Mouse (Mus musculus): ENCODE measurements around the gene Prmt1. TPM values are rescaled to one million over a fixed set of nuclear protein-coding genes. Genes with fewer than 3 reads are reported as not detected.

Gene Prmt1
- polyA plus RNA-seq, 1 experiment from 2014 or later = 274 TPM

DNA sequence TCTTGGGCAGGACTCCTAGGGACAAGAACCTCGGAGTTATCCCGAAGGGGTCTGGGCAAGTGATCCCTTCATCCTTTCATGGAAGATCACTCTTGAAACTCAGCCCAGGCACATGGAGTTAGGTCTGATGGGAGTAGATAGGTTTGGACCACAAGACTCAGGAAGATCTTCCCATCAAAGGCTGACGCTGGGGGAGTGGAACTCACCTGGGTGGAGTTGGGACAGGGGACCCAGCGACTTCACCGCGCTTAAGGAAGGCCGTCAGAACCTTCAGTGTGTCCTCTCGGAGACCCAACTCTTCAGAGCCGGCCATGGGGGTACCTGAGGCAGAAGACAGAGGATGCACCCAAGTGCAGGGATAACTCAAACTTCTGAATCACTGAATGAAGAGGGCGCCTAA is 10.3 kb upstream of the Prmt1 start:
- no peaks in the 10 kb centered on the region for H3K27me3 ChIP-seq (replicated peaks; ENCODE audit: control insufficient read depth, insufficient read depth, low read length)
- H3K9ac ChIP-seq (ENCODE audit: low read length) = peak overlapping the region; percentile 59
- no peaks in the 10 kb centered on the region for H3K9me3 ChIP-seq (replicated peaks; ENCODE audit: control insufficient read depth, low read length)
- peak overlapping the region; percentile 45 for H3K4me3 ChIP-seq (ENCODE audit: low read depth, low read length)
- no peak overlapping the region for H3K27ac ChIP-seq (ENCODE audit: low read depth, low read length)
- H3K4me1 ChIP-seq (ENCODE audit: control insufficient read depth, insufficient read depth, low read length) = peaks cover 16% of the 10 kb centered on the region
- H3K36me3 ChIP-seq (ENCODE audit: control insufficient read depth, insufficient read depth, low read length) = peaks cover 49% of the 10 kb centered on the region
- 11% methylated on average over 10 of the region's 10 CpGs for WGBS
- DNase-seq (ENCODE audit: low spot score) (no peak), ATAC-seq (no peak)
- H3K4me2 ChIP-seq (ENCODE audit: low read length) = peak overlapping the region; percentile 81

DNA sequence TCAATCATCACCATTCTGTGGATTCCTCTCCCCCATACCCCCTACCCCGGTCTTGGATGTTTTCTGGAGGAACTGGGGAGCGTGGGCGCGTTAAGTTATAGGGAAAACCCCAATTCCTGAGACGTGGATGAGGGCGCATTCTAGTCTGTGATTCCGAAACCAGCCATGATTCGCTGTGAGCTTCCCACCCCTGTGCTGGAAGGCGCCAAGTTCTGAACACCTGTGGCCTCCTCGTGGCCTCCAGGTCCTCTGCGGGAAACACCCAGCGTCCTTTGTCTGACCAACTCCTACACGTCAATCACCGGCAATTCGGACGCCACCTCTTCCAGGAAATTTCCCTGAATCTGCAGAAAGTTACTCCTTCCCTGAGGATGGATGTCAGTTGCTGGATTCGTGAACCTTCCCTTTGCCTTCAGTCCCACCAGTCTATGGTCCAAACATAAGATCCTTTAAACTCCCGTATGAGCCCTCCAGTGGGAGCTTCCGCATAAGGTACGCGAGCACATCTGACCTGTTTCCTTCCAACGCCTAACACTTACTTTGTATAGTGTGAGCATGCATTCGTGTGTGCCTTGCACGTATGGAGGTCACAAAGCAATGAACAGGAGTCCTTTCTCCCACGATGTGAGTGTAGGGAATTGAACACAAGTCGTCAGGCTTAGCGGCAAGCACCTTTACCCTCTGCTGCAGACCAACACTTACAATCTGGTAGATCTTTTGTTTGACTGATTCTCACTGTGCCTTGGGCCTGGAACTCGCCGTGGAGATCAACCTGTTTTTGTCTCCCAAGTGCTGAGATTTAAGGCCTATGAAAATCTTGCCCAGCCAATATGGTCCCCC is 731 bp upstream of the Prmt1 start:
- DNase-seq (ENCODE audit: low spot score) = no peak
- under 1% methylated on average over 29 of the region's 29 CpGs for WGBS
- peak; percentile 16 for ATAC-seq

DNA sequence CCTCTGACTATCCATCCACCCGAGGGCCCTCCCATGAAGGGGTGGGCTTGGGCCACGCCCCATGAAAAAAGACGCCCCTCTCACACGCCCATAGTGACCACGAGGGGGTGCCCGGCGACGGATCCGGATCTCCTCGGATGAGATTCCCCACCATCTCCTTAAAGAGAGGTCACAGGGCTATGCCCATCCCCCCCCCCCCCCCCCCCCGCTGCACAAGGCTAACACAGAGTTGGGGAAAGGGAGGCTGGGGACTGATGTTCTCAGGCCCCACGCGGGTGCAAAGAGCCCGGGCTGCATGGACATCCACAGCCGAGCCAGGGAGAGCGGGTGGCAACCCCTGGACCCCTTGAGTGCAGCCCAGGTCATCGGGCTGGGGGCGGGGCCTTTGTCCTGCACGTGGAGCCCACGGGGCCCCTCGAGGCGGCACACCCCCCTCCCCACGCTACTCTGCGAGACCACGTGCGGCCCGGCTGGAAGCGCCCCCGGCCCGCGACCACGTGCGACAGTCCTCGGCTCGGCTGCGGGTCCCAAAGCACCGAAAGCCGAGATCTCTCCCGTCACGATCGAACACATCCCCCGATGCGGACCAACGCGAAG is 675 bp downstream of the Prmt1 start:
- DNase-seq (ENCODE audit: low spot score) (peak; percentile 69), ATAC-seq (peak; percentile 1)
- under 1% methylated on average over 43 of the region's 45 CpGs for WGBS
- Histone ChIP-seq H3K4me1 (ENCODE audit: control insufficient read depth, insufficient read depth, low read length) (peaks cover 26% of the 10 kb centered on the region), H3K9ac (ENCODE audit: low read length) (peak overlapping the region; percentile 91), H3K9me3 (replicated peaks; ENCODE audit: control insufficient read depth, low read length) (no peaks in the 10 kb centered on the region), H3K27me3 (replicated peaks; ENCODE audit: control insufficient read depth, insufficient read depth, low read length) (no peaks in the 10 kb centered on the region), H3K27ac (ENCODE audit: low read depth, low read length) (peak overlapping the region; percentile 94), H3K4me2 (ENCODE audit: low read length) (peak overlapping the region; percentile 68), H3K36me3 (ENCODE audit: control insufficient read depth, insufficient read depth, low read length) (peaks cover 37% of the 10 kb centered on the region), H3K4me3 (ENCODE audit: low read depth, low read length) (peak overlapping the region; percentile 82)

More for the DNA sequence above, 731 bp upstream of the Prmt1 start:
- H3K4me2 ChIP-seq (ENCODE audit: low read length) = peak overlapping the region; percentile 70
- peaks cover 26% of the 10 kb centered on the region for H3K4me1 ChIP-seq (ENCODE audit: control insufficient read depth, insufficient read depth, low read length)
- H3K36me3 ChIP-seq (ENCODE audit: control insufficient read depth, insufficient read depth, low read length) = peaks cover 33% of the 10 kb centered on the region
- no peaks in the 10 kb centered on the region for H3K9me3 ChIP-seq (replicated peaks; ENCODE audit: control insufficient read depth, low read length)
- H3K4me3 ChIP-seq (ENCODE audit: low read depth, low read length) = peak overlapping the region; percentile 82
- H3K27me3 ChIP-seq (replicated peaks; ENCODE audit: control insufficient read depth, insufficient read depth, low read length) = no peaks in the 10 kb centered on the region
- peak overlapping the region; percentile 79 for H3K9ac ChIP-seq (ENCODE audit: low read length)
- peak overlapping the region; percentile 93 for H3K27ac ChIP-seq (ENCODE audit: low read depth, low read length)

DNA sequence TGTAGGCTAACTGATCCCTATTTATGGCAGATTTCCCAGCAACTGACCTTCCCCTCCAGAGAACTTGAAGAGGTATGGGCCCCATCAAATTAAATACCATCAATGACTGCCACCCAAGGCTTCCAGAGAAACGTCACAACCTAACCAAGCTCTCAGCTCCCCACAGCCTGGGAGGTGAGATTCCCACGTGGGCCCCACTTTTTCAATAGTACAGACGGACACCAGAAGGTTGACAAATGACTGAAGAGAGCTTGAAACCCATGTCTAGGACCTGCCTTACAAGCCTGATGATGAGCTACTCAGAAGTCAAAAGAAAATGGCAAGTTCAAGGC is 1.6 kb downstream of the Prmt1 start:
- Histone ChIP-seq H3K27ac (ENCODE audit: low read depth, low read length) (peak overlapping the region; percentile 39; the same call in 1 of the 2 replicates), H3K4me1 (ENCODE audit: control insufficient read depth, insufficient read depth, low read length) (peaks cover 26% of the 10 kb centered on the region), H3K4me2 (ENCODE audit: low read length) (peak overlapping the region; percentile 68), H3K9me3 (replicated peaks; ENCODE audit: control insufficient read depth, low read length) (no peaks in the 10 kb centered on the region), H3K9ac (ENCODE audit: low read length) (peak overlapping the region; percentile 91; the same call in 1 of the 2 replicates), H3K36me3 (ENCODE audit: control insufficient read depth, insufficient read depth, low read length) (peaks cover 40% of the 10 kb centered on the region), H3K27me3 (replicated peaks; ENCODE audit: control insufficient read depth, insufficient read depth, low read length) (no peaks in the 10 kb centered on the region), H3K4me3 (ENCODE audit: low read depth, low read length) (peak overlapping the region; percentile 82)
- DNase-seq (ENCODE audit: low spot score) (no peak), ATAC-seq (no peak)
- WGBS = 46% methylated on average over 3 of the region's 3 CpGs

DNA sequence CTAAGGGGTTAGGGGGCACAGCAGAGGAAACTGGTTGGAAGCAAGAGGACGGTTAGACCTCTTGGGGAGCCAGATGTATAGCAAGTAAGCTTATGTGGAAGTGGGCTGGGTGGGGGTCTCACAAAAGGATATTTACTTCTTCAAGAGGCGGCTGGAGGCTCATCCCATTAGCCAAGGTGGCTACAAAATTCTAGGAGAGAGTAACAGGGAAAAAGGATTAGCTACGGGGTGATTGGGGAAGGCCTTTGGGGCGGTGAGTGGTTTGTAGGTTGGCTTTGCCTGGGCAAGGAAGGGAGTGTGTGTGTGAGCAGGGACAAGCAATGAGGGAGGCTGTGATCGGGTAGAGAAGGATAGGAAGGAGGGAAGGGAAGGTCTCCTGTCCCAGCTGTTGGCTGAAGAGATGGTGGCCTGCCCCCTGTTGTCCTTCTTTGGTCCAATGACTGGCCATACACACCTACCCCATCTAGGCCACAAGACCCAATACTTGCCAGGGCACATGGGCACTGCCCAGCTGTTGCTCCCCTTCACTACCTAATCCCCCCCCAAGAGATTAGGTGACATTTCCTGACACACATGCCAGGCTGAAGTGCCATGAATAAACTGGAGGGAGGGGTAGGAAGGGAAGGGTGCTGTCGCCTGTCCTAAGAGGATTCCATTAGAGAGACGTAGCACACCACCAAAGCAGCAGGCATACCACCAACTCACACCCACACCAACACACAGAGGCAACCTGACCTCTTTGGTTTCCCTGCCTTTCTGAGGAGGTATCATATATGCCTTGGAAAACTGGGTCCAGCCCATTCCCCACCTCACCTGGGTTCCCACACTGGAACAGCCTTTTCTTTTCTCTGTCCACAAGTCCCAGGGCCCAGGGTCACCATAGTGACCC is 2.2 kb downstream of the Prmt1 start:
- H3K9ac ChIP-seq (ENCODE audit: low read length) = peak overlapping the region; percentile 91; the same call in 1 of the 2 replicates
- H3K9me3 ChIP-seq (replicated peaks; ENCODE audit: control insufficient read depth, low read length) = no peaks in the 10 kb centered on the region
- H3K27me3 ChIP-seq (replicated peaks; ENCODE audit: control insufficient read depth, insufficient read depth, low read length) = no peaks in the 10 kb centered on the region
- ATAC-seq (no peak), DNase-seq (ENCODE audit: low spot score) (no peak)
- peak overlapping the region; percentile 68 for H3K4me2 ChIP-seq (ENCODE audit: low read length)
- peaks cover 44% of the 10 kb centered on the region for H3K36me3 ChIP-seq (ENCODE audit: control insufficient read depth, insufficient read depth, low read length)
- WGBS = 79% methylated on average over 6 of the region's 7 CpGs
- H3K4me1 ChIP-seq (ENCODE audit: control insufficient read depth, insufficient read depth, low read length) = peaks cover 26% of the 10 kb centered on the region
- H3K4me3 ChIP-seq (ENCODE audit: low read depth, low read length) = peak overlapping the region; percentile 82
- no peak overlapping the region for H3K27ac ChIP-seq (ENCODE audit: low read depth, low read length)

DNA sequence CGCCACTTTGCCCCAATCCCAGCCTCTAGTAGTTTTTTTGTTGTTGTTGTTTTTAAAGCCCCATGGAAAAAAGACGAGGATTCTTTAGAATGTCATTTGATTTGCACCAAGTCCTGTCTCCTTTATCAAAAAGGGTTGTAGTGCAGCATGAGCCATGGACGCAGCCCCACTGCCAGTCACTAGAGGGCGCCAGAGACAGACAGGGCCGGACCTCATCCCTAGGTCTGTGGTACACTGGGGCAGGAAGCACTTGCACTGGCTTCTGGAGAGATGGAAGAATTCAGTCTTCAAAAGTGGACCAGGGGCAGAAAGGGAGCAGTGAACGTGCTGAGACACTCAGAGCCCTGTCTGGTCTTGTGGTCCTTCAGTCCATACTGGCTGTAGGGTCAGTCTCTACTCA is 3.3 kb downstream of the Prmt1 start:
- H3K4me3 ChIP-seq (ENCODE audit: low read depth, low read length) = no peak overlapping the region
- no peaks in the 10 kb centered on the region for H3K9me3 ChIP-seq (replicated peaks; ENCODE audit: control insufficient read depth, low read length)
- peak; percentile 77 for DNase-seq (ENCODE audit: low spot score)
- H3K36me3 ChIP-seq (ENCODE audit: control insufficient read depth, insufficient read depth, low read length) = peaks cover 53% of the 10 kb centered on the region
- no peak for ATAC-seq
- no peak overlapping the region for H3K4me2 ChIP-seq (ENCODE audit: low read length)
- no peak overlapping the region for H3K9ac ChIP-seq (ENCODE audit: low read length)
- H3K27ac ChIP-seq (ENCODE audit: low read depth, low read length) = no peak overlapping the region
- WGBS = 34% methylated on average over 6 of the region's 6 CpGs
- peaks cover 18% of the 10 kb centered on the region for H3K4me1 ChIP-seq (ENCODE audit: control insufficient read depth, insufficient read depth, low read length)
- no peaks in the 10 kb centered on the region for H3K27me3 ChIP-seq (replicated peaks; ENCODE audit: control insufficient read depth, insufficient read depth, low read length)

DNA sequence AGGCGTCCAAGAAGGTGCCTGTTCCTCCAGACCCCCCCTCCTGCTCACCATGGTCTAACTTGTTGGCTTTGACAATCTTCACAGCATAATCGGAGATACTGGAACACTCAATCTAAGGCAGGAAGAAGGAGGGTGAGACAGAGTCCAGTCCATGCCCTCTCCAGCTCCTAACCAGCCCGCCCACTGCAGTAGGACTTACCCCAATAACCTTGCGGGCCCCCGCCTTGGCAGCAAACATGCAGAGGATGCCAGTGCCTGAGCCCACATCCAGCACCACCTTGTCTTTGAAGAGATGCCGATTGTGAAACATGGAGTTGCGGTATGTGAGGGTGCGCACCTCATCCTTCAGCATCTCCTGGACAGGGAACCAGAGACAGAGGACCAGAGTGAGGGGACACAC is 4.8 kb downstream of the Prmt1 start:
- ATAC-seq = no peak
- Histone ChIP-seq H3K27ac (ENCODE audit: low read depth, low read length) (no peak overlapping the region), H3K4me3 (ENCODE audit: low read depth, low read length) (no peak overlapping the region), H3K4me1 (ENCODE audit: control insufficient read depth, insufficient read depth, low read length) (peaks cover 13% of the 10 kb centered on the region), H3K9me3 (replicated peaks; ENCODE audit: control insufficient read depth, low read length) (no peaks in the 10 kb centered on the region), H3K4me2 (ENCODE audit: low read length) (no peak overlapping the region), H3K27me3 (replicated peaks; ENCODE audit: control insufficient read depth, insufficient read depth, low read length) (no peaks in the 10 kb centered on the region), H3K36me3 (ENCODE audit: control insufficient read depth, insufficient read depth, low read length) (peaks cover 69% of the 10 kb centered on the region), H3K9ac (ENCODE audit: low read length) (no peak overlapping the region)
- DNase-seq (ENCODE audit: low spot score) = no peak
- 94% methylated on average over 8 of the region's 8 CpGs for WGBS

DNA sequence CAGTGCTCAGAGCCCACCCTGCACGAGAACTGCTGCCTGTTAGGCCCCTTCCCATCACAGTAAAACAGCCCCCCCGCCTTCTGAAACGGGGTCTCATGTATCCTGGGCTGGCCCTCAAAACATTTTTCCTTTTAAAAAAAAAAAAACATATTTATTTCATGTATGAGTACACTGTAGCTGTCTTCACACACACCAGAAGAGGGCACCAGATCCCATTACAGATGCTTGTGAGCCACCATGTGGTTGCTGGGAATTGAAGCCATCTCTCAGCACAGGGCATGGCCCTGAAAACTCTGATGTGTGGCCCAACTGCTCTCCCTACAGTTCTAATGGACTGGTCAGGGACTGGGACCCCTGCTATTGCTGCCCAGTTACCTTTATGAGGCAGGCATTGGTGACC is 8.1 kb downstream of the Prmt1 start:
- Histone ChIP-seq H3K4me3 (ENCODE audit: low read depth, low read length) (no peak overlapping the region), H3K4me1 (ENCODE audit: control insufficient read depth, insufficient read depth, low read length) (peaks cover 9% of the 10 kb centered on the region), H3K9ac (ENCODE audit: low read length) (no peak overlapping the region), H3K4me2 (ENCODE audit: low read length) (no peak overlapping the region), H3K36me3 (ENCODE audit: control insufficient read depth, insufficient read depth, low read length) (peaks cover 77% of the 10 kb centered on the region), H3K9me3 (replicated peaks; ENCODE audit: control insufficient read depth, low read length) (no peaks in the 10 kb centered on the region), H3K27me3 (replicated peaks; ENCODE audit: control insufficient read depth, insufficient read depth, low read length) (no peaks in the 10 kb centered on the region), H3K27ac (ENCODE audit: low read depth, low read length) (no peak overlapping the region)
- DNase-seq (ENCODE audit: low spot score) (no peak), ATAC-seq (no peak)
- 98% methylated on average over 3 of the region's 3 CpGs for WGBS

All from forebrain, embryonic 14.5 days (tissue).